Mouse (Mus musculus) right cerebral cortex, adult 18-20 months (tissue): ENCODE data around the gene Il20ra.
"Not testable (repeated sequence)": the region's sequence is repeated elsewhere in the genome, so short reads cannot be mapped to it uniquely, and the experiment has no call there.

Source experiments
- DNase-seq: peaks from one replicate; pipeline ENCODE4 v3.0.0; 2022; ENCODE audit warnings: mixed read lengths

Il20ra gene

DNA sequence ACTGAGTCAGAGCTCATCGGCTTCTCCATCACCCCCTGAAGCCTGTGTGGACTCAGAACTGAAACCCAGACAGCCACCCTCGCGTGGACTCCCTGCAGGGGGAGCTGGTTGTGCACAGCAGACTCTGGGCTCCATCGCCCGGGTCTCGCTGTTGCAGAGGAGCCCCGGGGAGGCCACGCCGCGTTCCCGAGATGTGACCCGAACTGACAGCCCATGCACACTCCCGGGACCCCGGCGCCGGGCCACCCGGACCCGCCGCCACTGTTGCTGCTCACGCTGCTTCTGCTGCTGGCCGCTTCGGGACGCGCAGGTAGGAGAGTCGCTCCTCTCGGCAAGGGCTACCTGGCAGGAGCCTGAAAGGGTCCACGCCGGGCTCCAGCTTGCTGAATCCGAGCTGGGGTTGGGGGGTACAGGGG, at the start of gene Il20ra:
Il20ra (plus strand) TSS at position 150 of the 416 bp plus-strand sequence.
- peak; percentile 63 for DNase-seq

- DNase-seq = no peak
Measured at GRCm38 (mm10) chr10:19668973-19669372, 43.4 kb upstream of the Il20ra start.

GRCm38 (mm10) chr10:19672015-19672414, 40.4 kb upstream of the Il20ra start:
- no peak for DNase-seq

DNA sequence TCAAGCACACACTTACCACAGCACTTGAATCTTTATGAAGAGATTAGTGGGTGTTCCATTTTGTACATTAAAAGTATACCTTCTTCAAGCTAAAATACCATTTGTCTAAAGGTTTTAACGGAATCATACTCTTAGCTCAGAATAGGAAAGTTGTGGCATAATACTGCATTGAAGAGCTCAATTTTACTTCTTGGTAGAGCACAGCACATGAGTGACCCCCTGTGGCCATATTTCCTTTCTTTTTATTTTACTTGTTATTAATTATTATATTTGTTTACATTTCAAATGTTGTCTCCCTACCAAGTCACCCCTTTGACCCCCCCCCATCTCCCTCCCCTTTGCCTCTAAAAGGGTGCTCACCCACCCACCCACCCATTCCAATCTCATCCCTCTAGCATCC, 39.2 kb upstream of the Il20ra start:
- no peak for DNase-seq

GRCm38 (mm10) chr10:19687686-19688085, 24.7 kb upstream of the Il20ra start:
- no peak for DNase-seq

- no peak for DNase-seq
Measured at GRCm38 (mm10) chr10:19691287-19691686, 21.1 kb upstream of the Il20ra start.

DNA sequence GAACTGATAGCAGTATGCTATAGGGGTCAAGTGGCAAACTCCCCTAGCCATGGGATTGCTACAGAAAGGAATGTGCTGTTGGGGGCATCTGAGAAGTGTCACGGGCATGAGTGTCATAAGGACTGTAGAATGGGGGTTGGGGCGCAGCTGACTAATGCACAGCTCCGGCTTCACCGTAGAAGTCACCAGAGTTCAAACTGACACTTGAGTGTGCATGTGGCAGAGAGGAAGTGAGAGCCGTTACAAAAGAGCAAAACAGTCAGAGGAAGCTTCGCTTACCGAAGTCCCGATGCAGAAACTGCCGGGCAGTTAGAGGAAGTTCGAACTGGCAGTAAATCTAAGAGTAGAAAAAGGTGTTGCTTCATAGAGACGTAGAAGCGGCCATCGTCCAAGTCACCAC, 20.6 kb upstream of the Il20ra start:
- DNase-seq = no peak

DNA sequence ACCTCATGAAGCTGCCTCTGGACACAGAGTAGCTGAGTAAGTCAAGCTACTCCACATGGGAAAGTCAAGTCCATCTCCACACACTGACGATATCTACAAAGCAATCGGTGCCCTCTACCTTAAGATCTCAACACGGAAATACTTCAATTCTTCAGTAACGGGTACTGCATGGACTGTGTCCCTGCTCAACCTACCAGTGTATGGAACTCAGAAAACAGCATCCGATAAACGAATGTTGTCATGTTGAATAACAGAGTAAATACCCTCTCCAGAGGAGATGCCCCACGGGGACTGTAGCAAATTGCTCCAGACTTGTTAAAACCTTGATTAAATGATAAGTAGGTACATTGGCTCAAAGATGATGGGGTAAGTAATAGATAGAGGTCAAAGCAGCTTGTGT, 20.0 kb upstream of the Il20ra start:
- DNase-seq = no peak

DNA sequence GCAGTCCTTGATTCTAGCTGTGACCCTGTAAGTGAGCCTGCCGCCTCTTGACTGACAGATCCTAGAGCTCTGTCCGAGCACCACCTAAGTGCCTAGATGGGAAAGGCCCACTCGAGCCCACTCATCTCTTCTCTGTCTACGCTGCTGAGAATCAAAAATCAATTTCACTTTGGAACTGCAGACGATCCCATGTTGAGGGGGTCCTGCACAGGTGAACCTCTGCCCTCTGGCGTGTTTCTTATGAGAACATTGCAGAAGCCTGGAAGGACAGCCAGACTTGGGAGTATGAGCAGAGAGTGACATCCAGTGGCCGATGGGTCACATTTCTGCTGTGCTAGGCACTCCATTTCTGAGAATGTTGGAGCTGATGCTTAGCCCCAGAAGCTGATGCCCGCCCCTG, 19.4 kb upstream of the Il20ra start:
- DNase-seq = peak; percentile 17

DNA sequence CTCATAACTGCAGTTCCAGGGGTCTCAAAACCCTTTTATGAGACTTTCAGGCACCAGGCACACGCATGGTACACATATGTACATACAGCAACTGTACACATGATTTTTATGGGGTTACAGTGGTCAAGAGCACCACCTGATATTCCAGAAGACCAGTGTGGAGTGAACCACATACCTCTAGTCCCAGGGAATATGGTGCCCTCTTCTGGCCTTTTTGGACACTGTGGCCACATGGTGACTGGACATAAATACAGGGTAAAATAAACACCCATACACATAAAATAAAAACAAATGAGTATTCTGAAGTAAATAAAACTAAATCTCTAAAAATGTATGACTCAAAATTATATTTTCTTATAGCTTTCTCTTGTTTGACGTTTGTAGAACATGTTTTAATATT, 18.7 kb upstream of the Il20ra start:
- DNase-seq = no peak

DNA sequence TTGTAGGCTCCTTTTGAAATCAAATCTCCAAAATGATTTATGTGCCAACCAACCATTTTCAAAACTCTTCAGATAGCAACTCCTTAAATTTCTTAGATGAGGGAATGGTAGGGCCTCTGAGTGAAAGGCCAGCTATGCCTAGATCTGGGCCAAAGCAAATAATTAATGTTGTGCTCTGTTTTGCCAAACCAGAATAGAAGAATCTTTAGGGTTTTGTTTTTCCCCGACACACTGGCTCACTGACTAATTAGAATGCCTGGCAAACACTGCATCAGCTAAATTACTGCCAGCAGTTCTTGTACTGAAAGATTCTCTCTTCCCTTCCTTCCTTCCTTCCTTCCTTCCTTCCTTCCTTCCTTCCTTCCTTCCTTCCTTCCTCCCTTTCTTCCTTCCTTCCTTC, 13.0 kb upstream of the Il20ra start:
- DNase-seq = no peak

- DNase-seq = no peak
Measured at GRCm38 (mm10) chr10:19704445-19704844, 7.9 kb upstream of the Il20ra start.

- no peak for DNase-seq
Measured at GRCm38 (mm10) chr10:19707768-19708167, 4.6 kb upstream of the Il20ra start.

DNA sequence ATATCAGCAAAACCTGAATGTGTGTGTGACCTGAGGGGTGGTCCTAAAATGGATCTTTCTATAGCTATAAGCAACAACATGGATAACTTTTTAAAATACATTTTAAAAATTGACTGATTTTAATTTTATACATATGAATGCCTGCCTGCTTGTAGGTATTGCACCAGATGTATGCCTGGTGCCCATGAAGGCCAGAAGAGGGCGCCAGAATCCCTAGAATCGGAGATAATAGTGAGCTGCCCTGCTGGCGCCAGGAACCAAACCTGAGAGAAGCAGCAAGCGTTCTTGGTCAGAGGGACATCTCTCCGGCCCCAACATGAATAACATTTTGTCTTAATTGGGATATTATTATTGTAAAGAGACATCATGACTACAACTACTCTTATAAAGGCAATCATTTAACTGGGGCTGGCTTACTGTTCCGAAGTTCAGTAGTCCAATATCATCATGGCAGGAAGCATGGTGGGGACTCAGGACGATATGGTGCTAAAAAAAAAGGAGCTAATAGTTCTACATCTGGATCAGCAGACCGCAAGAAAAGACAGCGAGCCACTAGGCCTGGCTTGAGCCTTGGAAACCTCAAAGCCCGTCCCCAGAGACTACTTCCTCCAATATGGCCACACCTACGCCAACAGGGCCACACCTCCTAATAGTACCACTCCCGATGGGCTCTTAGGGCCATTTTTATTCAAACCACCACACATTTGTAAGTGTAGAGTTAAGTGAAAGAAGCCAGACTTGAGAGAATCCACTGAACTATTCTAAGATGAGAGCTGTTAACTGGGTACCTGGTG, 3.9 kb upstream of the Il20ra start:
- no peak for DNase-seq

DNA sequence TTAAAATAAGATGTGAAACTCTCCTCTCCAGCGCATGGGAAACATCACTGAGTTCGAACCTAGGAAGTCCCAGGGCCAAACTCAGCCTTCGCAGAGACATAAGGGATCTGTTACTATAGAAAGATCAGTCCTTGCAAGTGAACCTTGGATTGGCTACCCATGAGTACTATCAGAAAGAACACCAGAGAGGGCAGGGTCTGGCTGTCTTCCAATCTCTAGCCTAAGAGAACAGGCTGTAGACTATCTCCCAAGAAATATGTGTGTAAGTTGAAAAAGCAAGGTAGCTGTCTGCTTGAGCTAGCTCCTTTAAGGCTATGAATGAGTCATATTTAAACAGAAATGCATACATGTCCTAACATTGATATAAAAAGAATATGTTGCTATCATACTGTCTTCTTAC, 1.4 kb upstream of the Il20ra start:
- DNase-seq = no peak

- DNase-seq = no peak
Measured at GRCm38 (mm10) chr10:19711551-19712171, 709 bp upstream of the Il20ra start.

GRCm38 (mm10) chr10:19718627-19719026, 6.3 kb downstream of the Il20ra start:
- DNase-seq = no peak

DNA sequence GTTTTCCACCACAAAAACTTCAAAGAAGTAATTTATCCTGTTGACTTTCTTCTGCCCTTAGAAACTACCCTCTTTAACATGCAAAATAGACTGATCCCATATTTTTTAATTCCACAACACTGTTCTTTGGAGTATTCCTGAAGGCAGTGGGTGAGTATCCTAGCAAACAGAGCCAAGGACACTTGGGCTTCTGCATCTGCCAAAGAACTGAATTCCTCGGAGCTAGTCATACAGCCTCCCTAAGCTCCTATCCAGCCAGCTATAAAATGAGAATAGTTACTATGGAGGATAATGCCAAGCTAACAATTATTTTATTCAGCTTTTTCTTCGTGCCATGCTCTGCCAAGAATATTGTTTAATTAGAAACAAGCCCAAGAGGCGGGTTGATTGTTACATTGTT, 9.9 kb downstream of the Il20ra start:
- no peak for DNase-seq

DNA sequence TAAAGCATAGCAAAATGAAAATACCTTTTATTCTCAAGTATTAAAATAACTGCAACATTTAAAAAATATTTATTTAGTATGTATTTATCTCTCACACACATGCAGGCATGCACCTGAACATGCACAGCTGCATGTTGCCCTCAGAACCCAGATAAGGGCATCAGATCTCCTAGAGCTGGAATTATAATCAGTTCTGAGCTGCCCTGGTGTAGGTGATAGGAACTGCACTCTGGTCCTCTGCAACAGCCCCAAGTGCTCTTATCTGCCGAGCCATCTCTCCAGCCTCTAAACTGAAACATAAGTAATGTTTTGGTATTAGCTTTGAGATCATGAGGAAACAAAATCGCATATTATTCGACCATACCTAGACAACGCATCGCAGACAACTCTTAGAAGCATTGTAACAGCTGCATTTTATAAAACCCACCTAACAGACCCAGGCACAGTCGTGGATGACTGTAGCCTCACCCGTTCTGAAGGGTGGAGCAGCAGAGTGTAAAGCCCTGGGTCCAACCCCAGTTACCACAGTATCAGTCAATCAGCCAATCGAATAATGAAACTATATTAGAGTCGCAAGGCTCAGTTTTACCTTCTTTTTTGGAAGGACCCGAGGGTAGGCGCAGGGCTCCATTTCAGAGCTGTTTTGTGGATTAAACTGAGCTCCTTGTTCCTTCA, 11.9 kb downstream of the Il20ra start:
- no peak for DNase-seq

DNA sequence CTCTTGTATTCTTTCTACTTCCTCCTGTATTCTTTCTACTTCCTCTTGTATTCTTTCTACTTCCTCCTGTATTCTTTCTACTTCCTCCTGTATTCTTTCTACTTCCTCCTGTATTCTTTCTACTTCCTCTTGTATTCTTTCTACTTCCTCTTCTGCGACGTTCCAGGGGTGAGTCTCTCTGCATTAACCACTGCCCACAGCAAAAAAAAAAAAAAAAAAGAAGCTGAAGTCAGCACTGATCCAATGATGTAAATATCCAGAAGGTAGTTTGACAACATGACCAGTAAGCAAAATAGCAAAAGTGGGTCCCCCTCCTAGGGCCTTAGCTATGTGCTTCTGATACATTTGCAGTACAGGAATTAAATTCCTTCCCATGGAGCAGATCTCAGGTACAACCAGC, 26.1 kb downstream of the Il20ra start:
- not testable (repeated sequence) for DNase-seq

- no peak for DNase-seq
Measured at GRCm38 (mm10) chr10:19745662-19746061, 33.3 kb downstream of the Il20ra start.

- no peak for DNase-seq
Measured at GRCm38 (mm10) chr10:19746156-19746555, 33.8 kb downstream of the Il20ra start.

GRCm38 (mm10) chr10:19747661-19748060, 35.3 kb downstream of the Il20ra start:
- DNase-seq = no peak

DNA sequence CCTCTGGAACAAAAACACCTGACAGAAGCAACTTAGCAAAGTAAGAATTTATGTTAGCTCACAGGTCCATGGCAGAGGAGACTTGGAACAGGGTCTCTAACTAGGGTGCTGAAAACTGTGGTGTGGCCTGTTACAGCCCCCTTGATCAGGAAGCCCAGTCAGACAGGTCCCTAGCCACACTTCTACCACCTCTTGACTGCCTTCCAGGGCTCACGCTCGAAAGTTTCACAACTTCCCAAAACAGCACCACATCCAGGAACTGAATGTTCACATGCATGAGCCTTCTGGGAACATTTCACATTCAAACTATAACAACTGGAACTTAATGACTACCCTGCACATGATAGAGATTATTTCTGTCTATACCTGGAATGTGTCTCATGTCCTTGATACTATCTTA, 53.1 kb downstream of the Il20ra start:
- DNase-seq = no peak
